1 mouse cellular context compared by ENCODE assay signal in the genomic region with DNA sequence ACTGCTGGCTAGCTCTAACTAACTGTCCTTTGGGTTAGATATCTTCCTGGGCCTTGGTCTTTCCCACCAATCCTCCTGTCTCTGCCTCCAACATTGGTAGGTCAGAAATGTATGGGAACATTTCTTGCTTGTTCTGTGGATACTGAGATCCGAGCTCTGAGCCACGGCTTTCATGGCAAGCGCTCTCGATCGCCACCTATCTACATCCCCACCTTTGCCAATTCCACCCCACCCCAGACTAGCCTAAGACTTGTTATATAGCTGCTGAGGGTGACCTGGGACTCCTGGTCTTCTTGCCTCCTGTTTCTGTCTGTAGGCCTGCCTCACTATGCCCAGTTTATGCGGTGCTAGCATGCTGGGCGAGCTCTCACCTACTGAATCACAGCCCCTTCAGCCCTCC.
TF ChIP-seq lines count a peak whose summit lies in the region.

No protein-coding gene starts in this region.

TF ChIP-seq in ES-E14, 5 proteins besides CTCF, POLR2A, EP300 and RAD21:
- no peak for TF ChIP-seq HCFC1 (IDR thresholded peaks at IDR 0.05; ENCODE audit: borderline replicate concordance, insufficient read depth, low read length)
- no peak for TF ChIP-seq ZNF384 (IDR thresholded peaks at IDR 0.05; ENCODE audit: low read depth, low read length)
- no peak for TF ChIP-seq ZC3H11A (IDR thresholded peaks at IDR 0.05; ENCODE audit: borderline replicate concordance, low read depth, low read length)
- no peak for TF ChIP-seq MAFK (IDR thresholded peaks at IDR 0.05; ENCODE audit: insufficient read depth, low read depth, low read length)
- no peak for TF ChIP-seq CHD2 (IDR thresholded peaks at IDR 0.05; ENCODE audit: low read depth, low read length)
